Mouse (Mus musculus) cerebellum, adult 2 months (tissue): ENCODE measurements around the gene Dapl1. TPM values are rescaled to one million over a fixed set of nuclear protein-coding genes. Genes with fewer than 3 reads are reported as not detected.
A peak's percentile ranks its signal among the peaks of the same experiment; 100 is the strongest.

Experiments used
- DNase-seq, 2 experiments: peaks; one replicate each; pipeline ENCODE4 v3.0.0; 2021
- H3K27ac ChIP-seq: fragments of 200-500 bp; 2 replicates; pipeline ENCODE4 v1.5.1; 2012; ENCODE audit warnings: low read length, control low read depth, inconsistent platforms; ENCODE audit not compliant: insufficient read depth
- H3K27me3 ChIP-seq: fragments of 200-500 bp; 2 replicates; pipeline ENCODE4 v1.6.1; 2012; ENCODE audit warnings: inconsistent platforms, mild to moderate bottlenecking, low read length, moderate library complexity; ENCODE audit not compliant: control insufficient read depth, insufficient read depth
- H3K4me1 ChIP-seq: fragments of 200-500 bp; 2 replicates; pipeline ENCODE4 v1.6.1; 2011; ENCODE audit warnings: low read length; ENCODE audit not compliant: control insufficient read depth, insufficient read depth
- H3K4me3 ChIP-seq: fragments of 200-500 bp; replicated peaks from 2 replicates; pipeline ENCODE3; 2011; ENCODE audit warnings: mild to moderate bottlenecking, low read depth, low read length, control low read depth; ENCODE audit not compliant: insufficient read depth
- CTCF ChIP-seq: fragments of 200-500 bp; IDR thresholded peaks from 2 replicates; pipeline ENCODE4 v1.5.1; 2011; ENCODE audit warnings: low read depth, mild to moderate bottlenecking, control low read depth, low read length, moderate library complexity, borderline replicate concordance; ENCODE audit not compliant: insufficient read depth
- POLR2A ChIP-seq: fragments of 200-500 bp; IDR thresholded peaks from 2 replicates; pipeline ENCODE4 v1.6.1; 2011; ENCODE audit warnings: low read length, control low read depth, borderline replicate concordance; ENCODE audit not compliant: insufficient read depth
- WGBS: fragments of 180-500 bp; shearing (Covaris S2); methylation state at CpG from one replicate; pipeline ENCODE4 v1.1.7; 2018; 5-methylcytosine and 5-hydroxymethylcytosine counted together
- polyA plus RNA-seq: library from polyadenylated mRNA; depleted of rRNA; stranded (reverse); fragments of >200 nt; gene quantifications from 2 replicates; pipeline ENCODE4 v1.2.3, GENCODE M21; 2012

Dapl1 gene
- polyA plus RNA-seq, 1 experiment = 0.69 TPM

- H3K27ac ChIP-seq = no peak overlapping the region
- 80% methylated on average over 2 of the region's 2 CpGs for WGBS
- no peak for TF ChIP-seq POLR2A
- TF ChIP-seq CTCF = no peak
- H3K4me3 ChIP-seq = no peak overlapping the region
- H3K4me1 ChIP-seq = peaks cover 4% of the 10 kb centered on the region; the same call in 1 of the 2 replicates
- no peak for DNase-seq
- H3K27me3 ChIP-seq = no peaks in the 10 kb centered on the region
Observed at GRCm38 (mm10) chr2:59485080-59485479, 627 bp downstream of the Dapl1 start.

- Histone ChIP-seq H3K4me3 (no peak overlapping the region), H3K27me3 (no peaks in the 10 kb centered on the region), H3K4me1 (peaks cover 4% of the 10 kb centered on the region; the same call in 1 of the 2 replicates), H3K27ac (no peak overlapping the region)
- TF ChIP-seq POLR2A (no peak), CTCF (no peak)
- DNase-seq = no peak
- 70% methylated on average over 4 of the region's 4 CpGs for WGBS
Observed at GRCm38 (mm10) chr2:59485657-59486056, 1.2 kb downstream of the Dapl1 start.

GRCm38 (mm10) chr2:59486196-59486845 is 1.9 kb downstream of the Dapl1 start:
- no peak overlapping the region for H3K27ac ChIP-seq
- H3K27me3 ChIP-seq = no peaks in the 10 kb centered on the region
- TF ChIP-seq POLR2A (no peak), CTCF (no peak)
- WGBS = 70% methylated on average over 6 of the region's 6 CpGs
- no peak for DNase-seq
- peaks cover 4% of the 10 kb centered on the region; the same call in 1 of the 2 replicates for H3K4me1 ChIP-seq
- no peak overlapping the region for H3K4me3 ChIP-seq

GRCm38 (mm10) chr2:59488235-59488634 is 3.8 kb downstream of the Dapl1 start:
- DNase-seq = no peak
- Histone ChIP-seq H3K27ac (no peak overlapping the region), H3K27me3 (no peaks in the 10 kb centered on the region), H3K4me1 (peaks cover 4% of the 10 kb centered on the region; the same call in 1 of the 2 replicates), H3K4me3 (no peak overlapping the region)
- 89% methylated on average over 2 of the region's 2 CpGs for WGBS
- no peak for TF ChIP-seq POLR2A
- TF ChIP-seq CTCF = no peak

GRCm38 (mm10) chr2:59490353-59490752 is 5.9 kb downstream of the Dapl1 start:
- WGBS = 78% methylated on average over 7 of the region's 7 CpGs

GRCm38 (mm10) chr2:59493445-59494085 is 9.1 kb downstream of the Dapl1 start:
- no peak overlapping the region for H3K27ac ChIP-seq
- H3K4me3 ChIP-seq = no peak overlapping the region
- WGBS = 73% methylated on average over 13 of the region's 13 CpGs
- no peaks in the 10 kb centered on the region for H3K27me3 ChIP-seq
- no peak for TF ChIP-seq POLR2A
- no peak for TF ChIP-seq CTCF
- no peak for DNase-seq
- no peaks in the 10 kb centered on the region for H3K4me1 ChIP-seq

More at GRCm38 (mm10) chr2:59490353-59490752, 5.9 kb downstream of the Dapl1 start:
- no peak for DNase-seq
- TF ChIP-seq POLR2A = no peak
- TF ChIP-seq CTCF = peak; percentile 31; the same call in 1 of the 2 replicates
- H3K4me1 ChIP-seq = no peaks in the 10 kb centered on the region
- H3K27me3 ChIP-seq = no peaks in the 10 kb centered on the region
- no peak overlapping the region for H3K4me3 ChIP-seq
- H3K27ac ChIP-seq = no peak overlapping the region

- Histone ChIP-seq H3K27ac (no peak overlapping the region), H3K4me3 (no peak overlapping the region), H3K4me1 (no peaks in the 10 kb centered on the region), H3K27me3 (no peaks in the 10 kb centered on the region)
- TF ChIP-seq POLR2A (no peak), CTCF (no peak)
- WGBS = 72% methylated on average over 8 of the region's 8 CpGs
- DNase-seq = no peak
Observed at GRCm38 (mm10) chr2:59499146-59499545, 14.7 kb downstream of the Dapl1 start.

GRCm38 (mm10) chr2:59499717-59500116 is 15.3 kb downstream of the Dapl1 start:
- no peak for TF ChIP-seq POLR2A
- no peak for TF ChIP-seq CTCF

More at GRCm38 (mm10) chr2:59499717-59500116, 15.3 kb downstream of the Dapl1 start:
- WGBS = 85% methylated on average over 2 of the region's 2 CpGs
- no peaks in the 10 kb centered on the region for H3K4me1 ChIP-seq
- H3K27ac ChIP-seq = no peak overlapping the region
- no peak overlapping the region for H3K4me3 ChIP-seq
- DNase-seq = no peak
- no peaks in the 10 kb centered on the region for H3K27me3 ChIP-seq
